Mouse (Mus musculus): ENCODE results near the gene Aldoc. TPM values are rescaled to one million over a fixed set of nuclear protein-coding genes. Genes with fewer than 3 reads are reported as not detected.

Gene Aldoc
- total RNA-seq, 4 experiments from 2014 or later: 23.4 to 54.0 (median 37.5) TPM

- no peak for DNase-seq
These were observed 40.7 kb downstream of the Aldoc start for GRCm38 (mm10) chr11:78363309-78364007.

GRCm38 (mm10) chr11:78364103-78364502, 41.3 kb downstream of the Aldoc start:
- DNase-seq: no peak

GRCm38 (mm10) chr11:78367456-78368225, 44.9 kb downstream of the Aldoc start:
- no peak for DNase-seq

DNA sequence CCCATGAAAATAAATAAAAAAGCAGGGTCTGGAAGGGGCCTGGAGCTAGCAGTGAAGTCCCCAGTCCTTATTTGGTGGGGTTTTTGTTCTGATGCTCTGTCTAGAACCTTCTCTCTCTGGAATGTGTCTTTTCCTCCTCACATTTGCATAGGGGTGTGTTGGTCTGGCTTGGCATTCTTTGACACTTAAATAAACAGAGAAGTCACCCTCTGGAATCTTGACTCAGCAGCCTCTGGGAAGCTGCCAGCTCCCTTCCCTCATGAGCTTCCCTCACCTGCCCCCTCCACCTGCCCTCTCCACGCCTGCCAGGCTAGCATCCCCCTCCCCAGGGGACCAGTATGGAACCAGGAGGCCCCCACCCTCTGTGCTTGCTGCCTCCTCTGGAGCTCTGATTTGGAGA, 47.6 kb downstream of the Aldoc start:
- no peak for DNase-seq

DNA sequence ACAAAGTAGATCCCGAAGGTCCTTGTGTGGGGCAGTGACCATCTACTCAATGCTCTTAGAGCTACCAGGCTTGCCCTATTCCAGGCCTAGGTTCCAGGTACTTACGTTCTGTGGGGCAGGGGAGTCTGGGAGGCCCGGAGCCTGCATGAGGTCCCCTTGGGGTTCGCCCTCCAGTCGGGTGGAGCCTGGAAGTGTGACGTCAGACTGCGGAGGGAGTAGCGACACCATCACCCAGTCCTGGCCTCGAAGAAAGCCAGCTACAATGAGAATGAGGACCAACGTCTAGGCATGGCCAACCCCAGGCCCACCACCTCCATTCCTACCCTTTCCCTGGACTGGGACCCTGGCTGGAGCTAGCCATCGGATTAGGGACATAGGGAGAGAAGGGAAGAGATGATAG, 48.9 kb downstream of the Aldoc start:
- DNase-seq: no peak

DNA sequence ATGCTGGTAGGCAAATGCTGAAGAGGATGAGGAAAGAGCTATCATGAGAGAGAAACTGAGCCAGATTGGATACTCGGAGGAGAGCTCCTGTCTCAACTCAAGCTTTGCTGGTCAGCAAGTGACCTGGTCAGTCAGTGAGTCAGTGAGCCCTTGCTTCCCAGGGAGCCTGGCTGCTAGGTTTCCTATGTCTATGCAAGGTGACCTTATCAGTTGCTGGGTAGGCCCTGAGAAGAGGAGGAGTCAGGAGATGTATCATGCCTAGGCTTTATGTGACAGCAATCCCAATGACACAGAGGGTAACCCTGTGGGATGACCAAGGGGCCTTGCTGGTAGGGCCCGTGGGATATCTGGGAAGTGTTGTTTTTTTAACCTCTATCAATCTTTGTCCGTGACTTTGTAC, 49.4 kb downstream of the Aldoc start:
- DNase-seq: peak; percentile 75

GRCm38 (mm10) chr11:78372610-78373009, 49.8 kb downstream of the Aldoc start:
- DNase-seq: peak; percentile 85

GRCm38 (mm10) chr11:78374147-78374546, 51.4 kb downstream of the Aldoc start:
- no peak for DNase-seq

Other genes starting within 250 kb of the Aldoc start
- 10 to 100 TPM; 32.2 to 39.5 (median 37.2) TPM for gene Eral1, start 242.6 kb upstream of the Aldoc start, total RNA-seq (2022)
- 10 to 100 TPM; 19.6 to 29.0 (median 22.4) TPM for gene Fam222b, start 228.3 kb upstream of the Aldoc start, total RNA-seq (2022)
- gene Traf4, start 157.4 kb upstream of the Aldoc start, total RNA-seq (2022): 10 to 100 TPM; 18.0 to 31.3 (median 22.8) TPM
- 10 to 100 TPM; 10.7 to 29.6 (median 21.6) TPM for gene Nek8, start 146.3 kb upstream of the Aldoc start, total RNA-seq (2022)
- 10 to 100 TPM; 54.5 to 65.1 (median 61.2) TPM for gene Tlcd1, start 146.3 kb upstream of the Aldoc start, total RNA-seq (2022)
- 1,000 to 10,000 TPM; 1,361 to 1,741 (median 1,547) TPM for gene Rpl23a, start 139.4 kb upstream of the Aldoc start, total RNA-seq (2022)
- gene Rab34, start 134.5 kb upstream of the Aldoc start, total RNA-seq (2022): 100 to 1,000 TPM in 2 of 4 experiments, 10 to 100 TPM in 2; 72.8 to 116 (median 98.4) TPM
- gene Proca1, start 129.6 kb upstream of the Aldoc start, total RNA-seq (2022): 10 to 100 TPM; 10.1 to 12.9 (median 11.9) TPM
- gene Sdf2, start 77.2 kb upstream of the Aldoc start, total RNA-seq (2022): 100 to 1,000 TPM; 118 to 156 (median 125) TPM
- gene Supt6, start 77.0 kb upstream of the Aldoc start, total RNA-seq (2022): 10 to 100 TPM; 71.8 to 93.4 (median 79.5) TPM
- gene 2610507B11Rik, start 61.2 kb upstream of the Aldoc start, total RNA-seq (2022): 100 to 1,000 TPM; 178 to 198 (median 188) TPM
- 1 to 10 TPM in 3 of 4 experiments, under 1 TPM in 1; 0.26 to 1.8 (median 1.5) TPM for gene BC030499, start 32.1 kb upstream of the Aldoc start, total RNA-seq (2022)
- gene Spag5, start 21.4 kb upstream of the Aldoc start, total RNA-seq (2022): 1 to 10 TPM; 5.1 to 8.3 (median 6.9) TPM
- 10 to 100 TPM; 83.3 to 84.7 (median 83.9) TPM for gene Pigs, start 5.4 kb downstream of the Aldoc start, total RNA-seq (2022)
- 10 to 100 TPM; 45.1 to 60.9 (median 53.0) TPM for gene Unc119, start 20.5 kb downstream of the Aldoc start, total RNA-seq (2022)
- gene Foxn1, start 63.6 kb downstream of the Aldoc start, total RNA-seq (2022): under 1 TPM; 0.20 to 0.77 (median 0.31) TPM
- not detected for gene Slc13a2, start 99.2 kb downstream of the Aldoc start, total RNA-seq (2022)
- gene Slc46a1, start 142.7 kb downstream of the Aldoc start, total RNA-seq (2022): 10 to 100 TPM; 36.9 to 54.8 (median 42.6) TPM
- 10 to 100 TPM in 2 of 4 experiments, 1 to 10 TPM in 2; 6.4 to 15.1 (median 9.0) TPM for gene Sarm1, start 174.8 kb downstream of the Aldoc start, total RNA-seq (2022)
- 1 to 10 TPM in 2 of 4 experiments, under 1 TPM in 2; 0.66 to 3.2 (median 1.1) TPM for gene Vtn, start 176.1 kb downstream of the Aldoc start, total RNA-seq (2022)
- gene Sebox, start 180.5 kb downstream of the Aldoc start, total RNA-seq (2022): not detected
- 10 to 100 TPM; 27.5 to 36.3 (median 34.5) TPM for gene Tmem199, start 189.2 kb downstream of the Aldoc start, total RNA-seq (2022)
- gene Poldip2, start 189.2 kb downstream of the Aldoc start, total RNA-seq (2022): 100 to 1,000 TPM; 129 to 171 (median 150) TPM
- gene Tnfaip1, start 213.4 kb downstream of the Aldoc start, total RNA-seq (2022): 10 to 100 TPM; 39.9 to 52.6 (median 47.0) TPM
- 100 to 1,000 TPM; 103 to 135 (median 123) TPM for gene Ift20, start 213.4 kb downstream of the Aldoc start, total RNA-seq (2022)
- 10 to 100 TPM; 46.3 to 65.0 (median 55.8) TPM for gene Tmem97, start 227.8 kb downstream of the Aldoc start, total RNA-seq (2022)